Mouse (Mus musculus): ENCODE results near the gene Fgfr2.

DNA sequence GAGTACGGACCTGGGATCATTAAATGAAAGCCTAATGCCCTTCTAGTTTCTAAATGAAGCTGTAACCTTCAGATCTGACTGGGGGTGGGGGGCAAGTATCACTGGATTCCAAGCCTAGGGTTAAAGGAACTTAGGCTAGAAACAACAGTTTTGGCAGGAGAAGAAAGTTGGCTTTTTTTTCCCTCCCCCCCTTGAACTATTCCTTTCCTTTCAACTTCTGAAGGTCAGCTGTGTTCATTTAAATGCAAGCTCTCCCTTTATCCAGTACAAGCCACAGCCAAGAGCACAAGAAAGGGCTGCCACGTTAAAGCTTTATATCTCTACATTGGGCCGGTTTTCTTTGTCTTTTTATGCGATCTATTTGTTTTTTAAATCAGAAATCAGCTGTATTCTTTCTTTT is 2957.0 kb downstream of the Fgfr2 start:
- TF ChIP-seq POLR2A (IDR thresholded peaks at IDR 0.05; ENCODE audit: low read depth, low read length) (no peak), CTCF (IDR thresholded peaks at IDR 0.05; ENCODE audit: borderline replicate concordance, insufficient read depth, low read length) (no peak)
